Mouse (Mus musculus) heart, adult 2 months (tissue): ENCODE measurements around the gene Hdlbp. TPM values are rescaled to one million over a fixed set of nuclear protein-coding genes. Genes with fewer than 3 reads are reported as not detected.

Source experiments
- DNase-seq, 2 experiments: peaks; one replicate each; pipeline ENCODE4 v3.0.0; 2021
- H3K27ac ChIP-seq: fragments of 200-600 bp; 2 replicates; pipeline ENCODE4 v1.8.1; 2022
- H3K27me3 ChIP-seq: fragments of 200-500 bp; 2 replicates; pipeline ENCODE4 v1.6.1; 2012; ENCODE audit warnings: mild to moderate bottlenecking, low read length, inconsistent platforms, mixed read lengths; ENCODE audit not compliant: control insufficient read depth, insufficient read depth
- H3K36me3 ChIP-seq: fragments of 200-500 bp; 2 replicates; pipeline ENCODE4 v1.6.1; 2012; ENCODE audit warnings: low read length, inconsistent platforms; ENCODE audit not compliant: control insufficient read depth, insufficient read depth
- H3K4me1 ChIP-seq: fragments of 200-500 bp; 2 replicates; pipeline ENCODE4 v1.6.1; 2011; ENCODE audit warnings: low read length; ENCODE audit not compliant: control insufficient read depth, insufficient read depth
- H3K4me3 ChIP-seq: fragments of 200-600 bp; 2 replicates; pipeline ENCODE4 v1.8.1; 2022
- H3K79me2 ChIP-seq: fragments of 200-500 bp; replicated peaks from 2 replicates; pipeline ENCODE4 v1.6.1; 2012; ENCODE audit warnings: mild to moderate bottlenecking, inconsistent platforms, low read length, moderate library complexity, mixed read lengths; ENCODE audit not compliant: control insufficient read depth, insufficient read depth
- H3K9ac ChIP-seq: fragments of 200-500 bp; 2 replicates; pipeline ENCODE4 v1.6.1; 2012; ENCODE audit warnings: low read depth, mild to moderate bottlenecking, control low read depth, inconsistent platforms, low read length, mixed read lengths
- CTCF ChIP-seq: fragments of 200-600 bp; IDR thresholded peaks from 2 replicates; pipeline ENCODE4 v1.8.1; 2022; ENCODE audit warnings: antibody characterized with exemption, mild to moderate bottlenecking, moderate library complexity
- EP300 ChIP-seq: fragments of 200-500 bp; IDR thresholded peaks from 2 replicates; pipeline ENCODE4 v1.6.1; 2011; ENCODE audit warnings: low read depth, low read length, control low read depth; ENCODE audit not compliant: insufficient read depth
- POLR2A ChIP-seq: fragments of 200-500 bp; IDR thresholded peaks from 2 replicates; pipeline ENCODE4 v1.6.1; 2011; ENCODE audit warnings: mild to moderate bottlenecking, low read depth, low read length, control low read depth; ENCODE audit not compliant: insufficient read depth
- WGBS: fragments of 180-500 bp; shearing (Covaris S2); methylation state at CpG from one replicate; pipeline ENCODE4 v1.1.7; 2018; 5-methylcytosine and 5-hydroxymethylcytosine counted together
- intact Hi-C: fragments of 180-260 bp; cut with DNase I; formaldehyde crosslinking; loops from one replicate; pipeline ENCODE4 v1.15.1; 2025
- long read RNA-seq: library from polyadenylated mRNA; stranded (forward); transcript quantifications from one replicate; pipeline ENCODE4 v2.0.0, GENCODE M21; 2021
- polyA plus RNA-seq: library from polyadenylated mRNA; depleted of rRNA; stranded (reverse); fragments of >200 nt; gene quantifications from 2 replicates; pipeline ENCODE4 v1.2.3, GENCODE M21; 2012; rRNA removed
- total RNA-seq, 2 experiments: library from RNA; stranded (reverse); gene quantifications; 2 replicates each; pipeline ENCODE4 v1.2.3; 2021

Hdlbp gene
- total RNA-seq: 100 to 1,000 TPM; 507 to 604 TPM
- 131 and 247 TPM in 2 replicates for polyA plus RNA-seq
- long read RNA-seq, full-length matches to known transcripts: 258 of 356 reads
- long read RNA-seq, partial matches to known transcripts: 52 of 356 reads
- long read RNA-seq, other reads (novel, unspliced or antisense): 46 of 356 reads

- intact Hi-C loops: loop anchor here (1.0 to 10.0 kb wide), 6 partner anchors 32 to 544 kb away; partner anchors contain the start of genes Capn10, Ing5, Pask and Ppp1r7
- Histone ChIP-seq H3K79me2 (peaks cover 5% of the 10 kb centered on the region), H3K27me3 (no peaks in the 10 kb centered on the region), H3K4me1 (peaks cover 1% of the 10 kb centered on the region; the same call in 1 of the 2 replicates), H3K27ac (peak within 1 kb of the TSS; percentile 98), H3K36me3 (peaks cover 7% of the 10 kb centered on the region; the same call in 1 of the 2 replicates), H3K4me3 (peak within 1 kb of the TSS; percentile 90), H3K9ac (peak within 1 kb of the TSS; percentile 93)
- DNase-seq: peak; percentile 99
- no peak for TF ChIP-seq CTCF
- TF ChIP-seq POLR2A: peak; percentile 78
- TF ChIP-seq EP300: 0 out of 2 replicates have a peak, but pooled peaks have one; percentile 54
- WGBS: under 1% methylated on average over 72 of the region's 74 CpGs
Measured at GRCm38 (mm10) chr1:93478586-93479475, at the start of gene Hdlbp. Gene Hdlbp (minus strand): TSS chr1:93478815.

GRCm38 (mm10) chr1:93522325-93522724, 43.7 kb upstream of the Hdlbp start:
- DNase-seq: no peak
- 72% methylated on average over 1 of the region's 1 CpGs for WGBS
- intact Hi-C loops: no loop called here
- Histone ChIP-seq H3K4me3 (no peak overlapping the region), H3K36me3 (no peaks in the 10 kb centered on the region), H3K79me2 (peaks cover 3% of the 10 kb centered on the region; the same call in 1 of the 2 replicates), H3K27ac (no peak overlapping the region), H3K4me1 (no peaks in the 10 kb centered on the region), H3K9ac (no peak overlapping the region), H3K27me3 (no peaks in the 10 kb centered on the region)
- TF ChIP-seq CTCF: no peak
- TF ChIP-seq POLR2A: no peak
- no peak for TF ChIP-seq EP300

GRCm38 (mm10) chr1:93521491-93521890, 42.9 kb upstream of the Hdlbp start:
- no peak for DNase-seq
- H3K27me3 ChIP-seq: no peaks in the 10 kb centered on the region
- no peak overlapping the region for H3K9ac ChIP-seq
- H3K36me3 ChIP-seq: no peaks in the 10 kb centered on the region
- H3K79me2 ChIP-seq: 0 out of 2 replicates have a peak, but pooled peaks cover 3% of the 10 kb centered on the region
- no peaks in the 10 kb centered on the region for H3K4me1 ChIP-seq
- H3K27ac ChIP-seq: no peak overlapping the region
- WGBS: 81% methylated on average over 2 of the region's 2 CpGs
- TF ChIP-seq EP300: no peak
- no peak for TF ChIP-seq CTCF
- TF ChIP-seq POLR2A: no peak
- H3K4me3 ChIP-seq: no peak overlapping the region
- intact Hi-C loops: no loop called here

- TF ChIP-seq POLR2A (no peak), CTCF (no peak), EP300 (no peak)
- 87% methylated on average over 14 of the region's 14 CpGs for WGBS
- Histone ChIP-seq H3K27ac (no peak overlapping the region), H3K4me1 (peaks cover 2% of the 10 kb centered on the region; the same call in 1 of the 2 replicates), H3K4me3 (no peak overlapping the region), H3K36me3 (no peaks in the 10 kb centered on the region), H3K9ac (no peak overlapping the region), H3K27me3 (no peaks in the 10 kb centered on the region), H3K79me2 (peaks cover 4% of the 10 kb centered on the region)
- intact Hi-C loops: loop anchor here (5.0 kb wide), 3 partner anchors 124 to 289 kb away; partner anchors contain the start of genes Dtymk and Ing5
- DNase-seq: no peak
Measured at GRCm38 (mm10) chr1:93513221-93513620, 34.6 kb upstream of the Hdlbp start.

GRCm38 (mm10) chr1:93512351-93512690, 33.7 kb upstream of the Hdlbp start:
- Histone ChIP-seq H3K36me3 (no peaks in the 10 kb centered on the region), H3K9ac (peak overlapping the region; percentile 82), H3K27ac (peak overlapping the region; percentile 81), H3K4me1 (peaks cover 2% of the 10 kb centered on the region; the same call in 1 of the 2 replicates), H3K27me3 (no peaks in the 10 kb centered on the region), H3K4me3 (peak overlapping the region; percentile 76), H3K79me2 (peaks cover 4% of the 10 kb centered on the region)
- no peak for TF ChIP-seq CTCF
- TF ChIP-seq POLR2A: no peak
- no peak for TF ChIP-seq EP300
- intact Hi-C loops: loop anchor here (5.0 kb wide), 3 partner anchors 125 to 290 kb away; partner anchors contain the start of genes Dtymk and Ing5
- WGBS: 2% methylated on average over 15 of the region's 15 CpGs
- no peak for DNase-seq
